Mouse (Mus musculus): ENCODE results near the gene 5730480H06Rik.

DNA sequence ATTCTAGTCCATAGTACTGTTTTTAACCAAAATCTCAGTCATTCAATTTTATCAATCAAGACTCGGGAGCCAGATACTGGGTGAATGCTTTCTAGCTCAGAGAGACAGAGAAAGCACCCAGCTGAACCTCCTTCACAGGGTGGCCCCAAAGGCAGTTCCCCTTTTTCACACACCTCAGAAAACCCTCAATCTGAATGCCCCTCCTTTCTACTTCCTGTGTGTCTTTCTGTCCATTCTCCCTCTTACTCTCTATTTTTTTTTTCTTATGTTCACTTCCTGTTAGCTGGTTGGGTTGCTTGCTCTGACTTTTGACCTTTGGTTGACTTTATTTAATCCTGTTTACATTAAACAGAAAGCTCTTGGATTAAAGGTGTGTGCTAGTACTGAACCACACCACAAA is 21.6 kb downstream of the 5730480H06Rik start:
- TF ChIP-seq CTCF (IDR thresholded peaks at IDR 0.05; ENCODE audit: low read depth, low read length): no peak
- no peak for TF ChIP-seq GATA1 (IDR thresholded peaks at IDR 0.05; ENCODE audit: borderline replicate concordance, low read length)
- no peak for TF ChIP-seq TAL1 (conservative IDR thresholded peaks at IDR 0.05; ENCODE audit: low read depth, low read length)
- no peak for TF ChIP-seq POLR2AphosphoS5 (IDR thresholded peaks at IDR 0.05; ENCODE audit: insufficient replicate concordance, low read depth, low read length)
- TF ChIP-seq GATA2 (IDR thresholded peaks at IDR 0.05; ENCODE audit: borderline replicate concordance, low read depth, low read length): no peak

All from G1E (cell line).